Mouse (Mus musculus) testis, postnatal 14 days (tissue): ENCODE data around the gene Aatf.
A peak's percentile ranks its signal among the peaks of the same experiment; 100 is the strongest.

Source experiments
- DNase-seq: peaks from one replicate; pipeline ENCODE4 v3.0.0; 2021; ENCODE audit warnings: low spot score

Aatf gene

DNA sequence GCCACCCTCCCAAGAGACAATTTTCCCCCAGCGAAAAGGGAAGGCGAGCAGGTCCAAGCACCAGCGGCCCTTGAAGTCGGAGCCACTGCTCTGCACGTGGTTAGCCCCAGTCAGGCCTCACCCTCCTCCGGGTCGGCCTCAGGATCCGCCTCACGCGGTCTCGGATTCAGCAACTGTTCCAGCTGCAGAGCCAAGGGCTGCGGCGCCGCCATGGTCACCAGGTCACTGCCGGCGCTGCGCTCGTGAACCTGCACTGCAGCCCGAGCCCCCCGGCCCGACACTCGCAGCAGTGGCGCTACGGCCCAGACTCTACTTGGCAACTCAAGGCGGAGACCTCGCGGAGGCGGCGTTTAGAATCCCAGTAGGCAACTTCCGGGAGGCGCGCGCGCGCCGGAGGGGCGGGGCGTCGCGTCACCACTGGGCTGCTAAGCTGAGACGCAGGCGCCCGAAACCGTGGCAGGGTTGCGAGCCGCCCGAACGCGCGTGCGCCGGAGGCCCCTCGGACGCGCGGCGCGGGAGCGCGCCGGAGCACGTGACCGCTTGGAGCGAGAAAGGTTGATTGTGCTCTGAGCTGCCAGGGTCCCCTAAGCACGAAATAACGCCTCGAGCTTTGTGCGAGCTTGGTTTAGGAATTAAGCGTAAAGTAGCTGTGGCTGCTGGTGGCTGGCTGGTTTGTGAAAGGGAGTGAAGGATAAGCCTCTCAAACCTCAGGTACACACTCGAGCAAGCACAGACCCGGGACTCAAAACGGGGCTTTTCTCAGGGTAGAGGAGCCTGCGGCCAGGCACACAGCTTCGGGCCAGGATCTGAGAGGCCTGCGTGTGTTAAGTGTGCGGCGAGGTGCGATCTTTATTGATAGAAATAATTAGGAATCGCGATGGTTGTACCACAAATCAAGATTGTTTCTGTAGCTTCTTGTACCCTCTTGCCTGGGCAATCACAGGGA lies at the start of gene Aatf:
Aatf (minus strand) TSS at position 352 of the 946 bp plus-strand sequence.
- DNase-seq = peak; percentile 95

DNA sequence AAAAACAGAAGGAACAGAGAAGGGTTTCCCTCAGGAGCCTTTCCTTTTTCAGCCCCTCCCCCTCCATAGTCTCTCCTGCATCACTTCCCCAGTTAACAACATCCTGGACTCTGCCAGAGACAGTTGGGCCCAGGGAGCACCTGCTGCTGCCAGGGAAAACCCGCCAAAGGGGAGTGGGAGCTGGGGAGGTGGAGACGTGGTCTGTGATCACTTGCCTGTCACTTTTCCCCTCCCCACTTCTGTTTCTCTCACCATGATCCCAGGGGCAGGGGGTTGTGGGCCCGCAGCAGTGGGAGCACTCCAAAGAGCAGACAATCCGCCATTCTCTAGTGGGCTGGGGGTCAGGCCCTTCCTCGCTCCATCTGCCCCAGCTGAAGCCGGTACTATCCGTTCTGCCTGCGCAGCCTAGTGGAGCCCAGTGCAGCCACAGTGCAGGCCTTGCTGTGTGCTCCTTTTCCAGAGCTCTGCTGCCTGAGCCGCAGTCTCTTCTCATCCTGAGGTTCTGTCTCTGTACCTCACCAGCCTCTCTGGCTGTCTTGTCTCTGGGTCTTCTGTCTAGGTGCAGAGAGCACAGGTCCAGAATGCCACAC lies 49.5 kb upstream of the Aatf start:
- no peak for DNase-seq

GRCm38 (mm10) chr11:84561546-84561945 lies 48.2 kb upstream of the Aatf start:
- DNase-seq = no peak

- DNase-seq = no peak
Measured at GRCm38 (mm10) chr11:84553821-84554450, 40.6 kb upstream of the Aatf start.

- no peak for DNase-seq
Measured at GRCm38 (mm10) chr11:84551296-84551695, 38.0 kb upstream of the Aatf start.

GRCm38 (mm10) chr11:84549258-84549791 lies 36.0 kb upstream of the Aatf start:
- DNase-seq = no peak

DNA sequence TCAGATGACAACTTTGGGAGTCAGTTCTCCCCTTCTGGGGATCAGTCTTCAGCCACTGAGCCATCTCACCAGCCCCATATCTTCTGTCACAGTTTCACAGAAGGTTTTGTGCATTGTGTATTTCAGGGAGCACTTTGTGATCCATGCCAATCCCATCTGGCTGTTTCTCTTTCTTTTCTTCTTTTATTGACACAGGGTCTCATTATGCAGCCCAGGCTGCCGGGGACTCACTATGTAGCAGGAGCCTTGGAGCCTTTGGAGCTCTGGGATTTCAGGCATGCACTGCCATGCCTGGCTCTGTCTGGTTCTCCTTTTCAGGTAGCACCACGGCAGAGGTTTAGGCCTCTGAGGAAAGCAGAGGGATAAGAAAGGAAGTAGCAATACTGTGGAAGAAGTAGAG lies 35.0 kb upstream of the Aatf start:
- DNase-seq = no peak

DNA sequence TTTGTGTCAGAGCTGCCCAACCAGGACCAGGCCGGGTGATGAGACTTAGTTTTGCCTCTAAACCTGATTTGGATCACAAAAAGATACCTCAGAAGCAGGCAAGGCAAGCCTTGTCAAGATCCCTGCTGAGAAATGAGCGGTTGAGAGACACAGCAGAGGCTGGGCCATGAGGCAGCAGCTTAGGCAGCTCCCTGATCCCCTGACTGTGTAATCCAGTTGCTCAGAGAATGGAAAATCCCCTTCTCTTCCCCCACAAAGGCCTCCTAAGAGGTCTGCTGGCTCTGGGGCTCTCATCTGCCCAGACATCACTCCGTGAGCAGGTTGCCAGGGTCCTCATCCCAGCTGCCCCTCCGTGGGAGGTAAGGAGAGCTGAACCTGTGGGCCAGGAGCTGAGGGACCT lies 26.7 kb upstream of the Aatf start:
- DNase-seq = no peak

- DNase-seq = no peak
Measured at GRCm38 (mm10) chr11:84529797-84530703, 16.7 kb upstream of the Aatf start.

DNA sequence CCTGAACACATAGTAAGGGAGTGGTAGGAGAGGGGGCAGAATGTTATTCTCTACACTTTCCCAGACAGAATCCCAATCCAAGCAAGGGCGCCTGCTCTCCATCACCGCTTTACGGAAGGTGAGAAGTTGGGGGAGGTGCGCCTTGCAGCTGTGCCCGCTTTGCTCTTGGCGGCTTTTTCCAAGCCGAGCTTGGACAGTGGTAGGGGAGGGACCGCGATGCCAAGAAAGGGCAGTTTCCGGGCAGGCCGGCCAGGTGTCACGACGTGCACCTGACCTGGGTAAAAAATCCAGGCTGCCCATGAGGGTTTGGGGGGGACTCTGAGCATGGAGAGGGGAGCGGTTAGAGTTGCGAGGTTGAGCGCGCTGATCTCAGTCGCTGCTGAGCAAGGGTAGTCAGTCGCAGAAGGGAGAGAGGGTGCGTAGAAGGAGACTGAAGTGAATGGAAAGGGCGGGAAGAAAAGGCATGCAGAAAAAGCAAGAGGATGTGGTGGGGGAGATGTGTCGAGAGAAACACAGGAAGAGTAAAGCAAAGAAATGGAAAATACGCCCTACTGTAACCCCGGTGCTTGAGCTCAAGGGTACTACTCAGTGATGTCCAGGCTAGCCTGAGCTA lies 15.9 kb upstream of the Aatf start:
- DNase-seq = no peak

- no peak for DNase-seq
Measured at GRCm38 (mm10) chr11:84526976-84527860, 13.9 kb upstream of the Aatf start.

DNA sequence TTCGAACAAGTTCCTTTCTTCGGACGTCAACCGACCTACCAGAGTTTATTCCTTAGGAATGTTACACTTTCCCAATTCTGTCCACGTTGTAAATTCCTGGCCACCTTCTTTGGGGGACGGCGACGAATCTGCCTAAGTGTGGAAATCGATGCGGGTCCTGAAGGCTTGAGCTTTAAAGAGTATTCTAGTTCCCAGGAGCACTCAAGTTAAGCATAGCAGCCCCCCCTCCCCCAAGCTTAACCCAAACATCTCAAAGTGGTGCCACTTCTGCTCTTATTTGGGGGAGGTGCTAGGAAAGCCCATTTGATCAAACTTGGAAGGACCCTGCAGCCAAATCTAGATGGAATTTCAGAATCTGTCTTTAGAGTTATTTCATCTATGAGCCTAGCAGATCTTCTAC lies 13.1 kb upstream of the Aatf start:
- no peak for DNase-seq

GRCm38 (mm10) chr11:84525421-84526274 lies 12.3 kb upstream of the Aatf start, which contains the start of gene Lhx1:
Gene Lhx1 (minus strand): TSS chr11:84525535.
- DNase-seq = peak; percentile 44

DNA sequence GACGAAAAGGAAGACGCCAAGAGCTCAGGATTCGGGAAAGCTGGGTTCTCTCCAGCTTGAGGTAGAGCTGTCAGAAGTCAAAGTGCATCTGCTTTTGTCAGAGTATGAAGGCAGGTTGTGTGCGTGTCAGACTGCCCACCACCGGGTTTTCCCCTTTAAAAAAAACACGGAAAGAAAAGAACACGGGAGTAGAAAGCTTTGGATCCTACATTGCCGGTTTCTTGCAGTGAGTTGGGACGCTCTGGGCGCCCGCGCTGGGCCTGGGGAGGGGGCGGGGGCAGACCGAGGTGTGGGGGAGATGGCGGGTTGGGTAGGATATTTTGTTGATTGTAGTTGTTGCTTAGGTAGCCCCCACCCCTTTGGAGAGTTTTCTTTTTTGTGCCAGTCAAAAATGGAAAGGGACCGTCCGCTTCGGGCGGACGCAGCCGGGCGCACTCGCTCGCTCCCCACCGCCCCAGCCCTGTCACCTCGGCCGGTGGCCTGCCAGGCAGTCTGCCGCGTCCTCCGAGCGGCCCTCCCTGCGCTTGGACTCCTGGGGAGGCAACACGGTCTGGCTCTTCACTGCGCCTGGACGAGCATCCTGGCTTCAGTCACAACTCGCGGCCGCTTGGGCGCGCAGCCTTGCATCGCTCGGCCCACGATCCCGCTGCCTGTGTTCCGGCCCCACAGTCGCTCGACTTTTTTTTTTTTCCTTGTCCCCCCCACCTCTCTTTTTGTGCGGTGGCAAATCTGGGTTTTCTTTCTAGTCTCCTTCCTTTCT lies 11.4 kb upstream of the Aatf start:
- no peak for DNase-seq

- DNase-seq = no peak
Measured at GRCm38 (mm10) chr11:84523841-84524510, 10.7 kb upstream of the Aatf start.

- no peak for DNase-seq
Measured at GRCm38 (mm10) chr11:84523321-84523831, 10.1 kb upstream of the Aatf start.

- peak; percentile 49 for DNase-seq
Measured at GRCm38 (mm10) chr11:84522577-84523320, 9.4 kb upstream of the Aatf start.
